Mouse (Mus musculus) hindbrain, postnatal 0 days (tissue): Measurements from ENCODE around the gene Prap1. TPM values are rescaled to one million over a fixed set of nuclear protein-coding genes. Genes with fewer than 3 reads are reported as not detected.

Experiments used
- ATAC-seq: fragments of 200-750 bp; cut with Nextera tagmentation; 2 replicates; pipeline ENCODE4 v1.8.0; 2017; ENCODE audit warnings: mild to moderate bottlenecking, moderate TSS enrichment, moderate library complexity
- DNase-seq: peaks from one replicate; pipeline ENCODE4 v3.0.0-alpha.2; 2015; ENCODE audit warnings: low spot score
- H3K27ac ChIP-seq: fragments of 300-500 bp; sonication (generic); 2 replicates; pipeline ENCODE4 v1.5.1; 2014; ENCODE audit warnings: mild to moderate bottlenecking
- H3K27me3 ChIP-seq: fragments of 300-500 bp; sonication (generic); 2 replicates; pipeline ENCODE4 v1.6.1; 2014; ENCODE audit warnings: low read length, mixed read lengths; ENCODE audit not compliant: insufficient read depth
- H3K36me3 ChIP-seq: fragments of 300-500 bp; sonication (generic); 2 replicates; pipeline ENCODE4 v1.6.1; 2014; ENCODE audit warnings: low read length, mixed read lengths; ENCODE audit not compliant: insufficient read depth
- H3K4me1 ChIP-seq: fragments of 300-500 bp; sonication (generic); 2 replicates; pipeline ENCODE4 v1.6.1; 2014; ENCODE audit warnings: antibody characterized with exemption, low read length, mixed read lengths; ENCODE audit not compliant: insufficient read depth
- H3K4me2 ChIP-seq: fragments of 300-500 bp; sonication (generic); 2 replicates; pipeline ENCODE4 v1.6.1; 2014; ENCODE audit warnings: low read depth, mild to moderate bottlenecking, low read length, moderate library complexity, mixed read lengths
- H3K4me3 ChIP-seq: fragments of 300-500 bp; sonication (generic); 2 replicates; pipeline ENCODE4 v1.5.1; 2014; ENCODE audit warnings: low read length
- H3K9ac ChIP-seq: fragments of 300-500 bp; sonication (generic); replicated peaks from 2 replicates; pipeline ENCODE4 v1.6.1; 2014; ENCODE audit warnings: mild to moderate bottlenecking, low read length, moderate library complexity, mixed read lengths
- H3K9me3 ChIP-seq: fragments of 300-500 bp; sonication (generic); 2 replicates; pipeline ENCODE4 v1.6.1; 2016; ENCODE audit warnings: low read length, mixed read lengths
- CTCF ChIP-seq: IDR thresholded peaks from 2 replicates; pipeline ENCODE4 v1.5.1; 2016; ENCODE audit warnings: antibody characterized with exemption, control low read depth, low read depth
- WGBS: fragments of 180-500 bp; shearing (Covaris S2); extraction: QIAGEN DNeasy Blood & Tissue Kit; methylation state at CpG from one replicate; pipeline ENCODE4 v1.1.7; 2014; 5-methylcytosine and 5-hydroxymethylcytosine counted together
- polyA plus RNA-seq: library from polyadenylated mRNA; unstranded; fragments of >200 nt; fragmentation: Nextera tagmentation; extraction: Ambion mirVana; gene quantifications from 2 replicates; pipeline ENCODE4 v1.2.1, GENCODE M21; 2015
- total RNA-seq: library from RNA; depleted of rRNA; stranded (reverse); fragments of >200 nt; gene quantifications from 2 replicates; pipeline ENCODE4 v1.2.3, GENCODE M21; 2014; rRNA removed

Prap1 gene
- total RNA-seq = not detected in 2 replicates
- not detected in 2 replicates for polyA plus RNA-seq

- Histone ChIP-seq H3K27me3 (no peaks in the 10 kb centered on the region), H3K9ac (no peak within 1 kb of the TSS), H3K9me3 (no peaks in the 10 kb centered on the region), H3K4me1 (no peaks in the 10 kb centered on the region), H3K4me2 (no peak within 1 kb of the TSS), H3K36me3 (no peaks in the 10 kb centered on the region), H3K27ac (no peak within 1 kb of the TSS), H3K4me3 (no peak within 1 kb of the TSS)
- 72% methylated on average over 5 of the region's 5 CpGs for WGBS
- TF ChIP-seq CTCF = no peak
- no peak for ATAC-seq
- no peak for DNase-seq
These were observed at the start of gene Prap1 for GRCm38 (mm10) chr7:140092924-140093528. Prap1 (plus strand) TSS chr7:140093395.

- H3K4me2 ChIP-seq = no peak overlapping the region
- no peak overlapping the region for H3K4me3 ChIP-seq
- no peak for TF ChIP-seq CTCF
- no peaks in the 10 kb centered on the region for H3K9me3 ChIP-seq
- H3K9ac ChIP-seq = no peak overlapping the region
- peaks cover 2% of the 10 kb centered on the region; the same call in 1 of the 2 replicates for H3K36me3 ChIP-seq
- no peak for DNase-seq
- H3K27me3 ChIP-seq = peaks cover 45% of the 10 kb centered on the region
- H3K4me1 ChIP-seq = peaks cover 17% of the 10 kb centered on the region
- ATAC-seq = no peak
- WGBS = 84% methylated on average over 4 of the region's 4 CpGs
- no peak overlapping the region for H3K27ac ChIP-seq
These were observed 47.6 kb upstream of the Prap1 start for GRCm38 (mm10) chr7:140045546-140045945.

GRCm38 (mm10) chr7:140047811-140048311 lies 45.3 kb upstream of the Prap1 start:
- 0 out of 2 replicates have a peak overlapping the region, but pooled peaks have one; percentile 13 for H3K9ac ChIP-seq
- ATAC-seq = 0 out of 2 replicates have a peak, but pooled peaks have one; percentile 28
- peaks cover 17% of the 10 kb centered on the region for H3K4me1 ChIP-seq
- H3K4me2 ChIP-seq = peak overlapping the region; percentile 68
- under 1% methylated on average over 33 of the region's 33 CpGs for WGBS
- peak overlapping the region; percentile 44 for H3K4me3 ChIP-seq
- no peaks in the 10 kb centered on the region for H3K36me3 ChIP-seq
- no peaks in the 10 kb centered on the region for H3K9me3 ChIP-seq
- DNase-seq = peak; percentile 43
- no peak for TF ChIP-seq CTCF
- H3K27me3 ChIP-seq = peaks cover 56% of the 10 kb centered on the region
- H3K27ac ChIP-seq = no peak overlapping the region

GRCm38 (mm10) chr7:140048361-140049114 lies 44.7 kb upstream of the Prap1 start, which contains the start of gene Msx3:
Msx3 (minus strand) TSS chr7:140049089.
- Histone ChIP-seq H3K9ac (no peak within 1 kb of the TSS; the same call in 1 of the 2 replicates), H3K4me1 (peaks cover 17% of the 10 kb centered on the region), H3K27ac (no peak within 1 kb of the TSS), H3K36me3 (no peaks in the 10 kb centered on the region), H3K4me2 (peak within 1 kb of the TSS; percentile 68), H3K27me3 (peaks cover 56% of the 10 kb centered on the region), H3K9me3 (no peaks in the 10 kb centered on the region), H3K4me3 (peak within 1 kb of the TSS; percentile 44)
- under 1% methylated on average over 47 of the region's 56 CpGs for WGBS
- no peak for TF ChIP-seq CTCF
- ATAC-seq (peak; percentile 39; the same call in 1 of the 2 replicates), DNase-seq (no peak)

- under 1% methylated on average over 34 of the region's 34 CpGs for WGBS
- ATAC-seq = peak; percentile 79
These were observed 44.0 kb upstream of the Prap1 start for GRCm38 (mm10) chr7:140049115-140049689.

GRCm38 (mm10) chr7:140054124-140054523 lies 39.1 kb upstream of the Prap1 start:
- H3K9me3 ChIP-seq = no peaks in the 10 kb centered on the region
- no peak overlapping the region for H3K4me2 ChIP-seq
- TF ChIP-seq CTCF = no peak
- no peak for ATAC-seq
- WGBS = 86% methylated on average over 4 of the region's 4 CpGs
- no peaks in the 10 kb centered on the region for H3K36me3 ChIP-seq
- peaks cover 25% of the 10 kb centered on the region for H3K27me3 ChIP-seq
- DNase-seq = no peak
- H3K9ac ChIP-seq = no peak overlapping the region
- no peak overlapping the region for H3K27ac ChIP-seq
- H3K4me1 ChIP-seq = 0 out of 2 replicates have a peak, but pooled peaks cover 6% of the 10 kb centered on the region
- H3K4me3 ChIP-seq = no peak overlapping the region

More at GRCm38 (mm10) chr7:140049115-140049689, 44.0 kb upstream of the Prap1 start:
- Histone ChIP-seq H3K4me3 (peak overlapping the region; percentile 44), H3K36me3 (no peaks in the 10 kb centered on the region), H3K9me3 (no peaks in the 10 kb centered on the region), H3K4me1 (peaks cover 17% of the 10 kb centered on the region), H3K27ac (no peak overlapping the region), H3K9ac (no peak overlapping the region; the same call in 1 of the 2 replicates), H3K27me3 (peaks cover 56% of the 10 kb centered on the region), H3K4me2 (peak overlapping the region; percentile 68)
- DNase-seq = peak; percentile 66
- peak; percentile 32 for TF ChIP-seq CTCF
